ENCODE assay signal across 22 mouse cellular contexts in genomic region chr7:27295956-27296355, GRCm38 (mm10). TPM values are rescaled to one million over a fixed set of nuclear protein-coding genes. Genes with fewer than 3 reads are reported as not detected.
DNase-seq lines count a peak whose midpoint lies in the region.
"Had no signal": no experiment of that assay in that cellular context is flagged by ENCODE, and none has a peak within 500 bp of the region (broad histone marks: within the 10 kb centered on the region; RNA-seq: fewer than 3 reads in every experiment).

No protein-coding gene starts in this region.

- no peak overlapping the region for H3K4me3 ChIP-seq in embryonic facial prominence, embryonic 10.5 days
- H3K4me3 ChIP-seq: forebrain, embryonic 15.5 days; kidney, embryonic 15.5 days; left cerebral cortex, adult 2 months; midbrain, embryonic 15.5 days; myocyte had no signal

- DNase-seq in adrenal gland, postnatal 10 days = peak; percentile 37
- no peak for DNase-seq in adrenal gland, adult 18-20 months (ENCODE audit: low spot score in 2 of 2)
- peak; percentile 41 to 67 for DNase-seq in kidney, postnatal 25 days
- no peak for DNase-seq in kidney, postnatal 4 days
- DNase-seq in Muller cell, postnatal 12 days (ENCODE audit: inconsistent ontology term) = peak; percentile 40
- peak; percentile 42 for DNase-seq in lung, postnatal 10 days
- no peak for DNase-seq in embryonic facial prominence, embryonic 10.5 days (ENCODE audit: low spot score)
- DNase-seq in B cell, adult 2 months = no peak
- DNase-seq: cerebellum, adult 9-10 months; heart, postnatal 10 days; left cerebral cortex, postnatal 4 days; liver; lung, embryonic 14.5 days; right cerebral cortex, postnatal 14 days; spleen, adult 18-20 months had no signal

- H3K4me1 ChIP-seq in embryonic facial prominence, embryonic 10.5 days = peaks cover 9% of the 10 kb centered on the region
- H3K4me1 ChIP-seq: forebrain, embryonic 15.5 days; kidney, embryonic 15.5 days; midbrain, embryonic 15.5 days had no signal

- 83% methylated on average over 4 of the region's 4 CpGs for WGBS in embryonic facial prominence, embryonic 10.5 days

- H3K27ac ChIP-seq in embryonic facial prominence, embryonic 10.5 days (replicated peaks) = no peak overlapping the region
- H3K27ac ChIP-seq: forebrain, embryonic 15.5 days; kidney, embryonic 15.5 days; left cerebral cortex, adult 2 months; midbrain, embryonic 15.5 days had no signal

- H3K36me3 ChIP-seq in embryonic facial prominence, embryonic 10.5 days (replicated peaks) = no peaks in the 10 kb centered on the region
- H3K36me3 ChIP-seq: forebrain, embryonic 15.5 days; kidney, embryonic 15.5 days; midbrain, embryonic 15.5 days had no signal

- H3K27me3 ChIP-seq in embryonic facial prominence, embryonic 10.5 days (replicated peaks; ENCODE audit: low read depth, poor library complexity, severe bottlenecking) = no peaks in the 10 kb centered on the region
- H3K27me3 ChIP-seq: forebrain, embryonic 15.5 days; kidney, embryonic 15.5 days had no signal

- H3K9me3 ChIP-seq in embryonic facial prominence, embryonic 10.5 days = no peaks in the 10 kb centered on the region
- H3K9me3 ChIP-seq: forebrain, embryonic 15.5 days; kidney, embryonic 15.5 days; midbrain, embryonic 15.5 days had no signal

RNA-seq across cellular contexts. Expression of gene Numbl, which starts 37.7 kb away (rescaled TPM):
- 10 to 100 TPM; 11.3 to 13.6 TPM for total RNA-seq in adrenal gland, postnatal 10 days (2021)
- 1 to 10 TPM; 6.8 to 7.7 TPM for total RNA-seq in adrenal gland, adult 18-20 months (2021)
- polyA plus RNA-seq in embryonic facial prominence, embryonic 10.5 days (2016; fragmentation: Nextera tagmentation; extraction: Ambion mirVana) = 14.8 and 15.0 TPM in 2 replicates

RNA-seq across cellular contexts. Expression of gene Ltbp4, which starts 41.5 kb away (rescaled TPM):
- total RNA-seq in adrenal gland, postnatal 10 days (2021) = 100 to 1,000 TPM; 107 to 111 TPM
- total RNA-seq in adrenal gland, adult 18-20 months (2021) = 10 to 100 TPM; 88.5 to 90.6 TPM
- 7.1 and 8.8 TPM in 2 replicates for polyA plus RNA-seq in embryonic facial prominence, embryonic 10.5 days (2016; fragmentation: Nextera tagmentation; extraction: Ambion mirVana)
- total RNA-seq: common myeloid progenitor, adult 5-6 weeks; megakaryocyte, adult 5-6 weeks had no signal

RNA-seq across cellular contexts. Expression of gene Shkbp1, which starts 59.9 kb away (rescaled TPM):
- total RNA-seq in adrenal gland, postnatal 10 days (2021) = 10 to 100 TPM; 19.6 to 22.9 TPM
- 10 to 100 TPM; 18.3 to 19.4 TPM for total RNA-seq in adrenal gland, adult 18-20 months (2021)
- 73.2 and 80.3 TPM in 2 replicates for polyA plus RNA-seq in embryonic facial prominence, embryonic 10.5 days (2016; fragmentation: Nextera tagmentation; extraction: Ambion mirVana)

Comparison
In these comparisons a context has a peak if more than half of its experiments do, and no peak if none do; other contexts are left out.
1. DNase-seq: peak in adrenal gland, postnatal 10 days (single experiment), kidney, postnatal 25 days (2 of 2), Muller cell, postnatal 12 days (single experiment) and lung, postnatal 10 days (single experiment); none in adrenal gland, adult 18-20 months (0 of 2), kidney, postnatal 4 days (0 of 2), embryonic facial prominence, embryonic 10.5 days (single experiment) and B cell, adult 2 months (0 of 2).